Mouse (Mus musculus) stomach, embryonic 14.5 days (tissue): ENCODE measurements around the gene Gm14496. TPM values are rescaled to one million over a fixed set of nuclear protein-coding genes. Genes with fewer than 3 reads are reported as not detected.
"Not testable (repeated sequence)": the region's sequence is repeated elsewhere in the genome, so short reads cannot be mapped to it uniquely, and the experiment has no call there.

Experiments used
- ATAC-seq: fragments of 200-750 bp; cut with Nextera tagmentation; 2 replicates; pipeline ENCODE4 v1.8.0; 2017; ENCODE audit warnings: low read depth, moderate TSS enrichment; ENCODE audit not compliant: insufficient number of reproducible peaks, insufficient read depth, low FRiP score
- H3K27ac ChIP-seq: fragments of 300-500 bp; sonication (generic); 2 replicates; pipeline ENCODE4 v1.5.1; 2014; ENCODE audit warnings: mild to moderate bottlenecking, low read length, moderate library complexity, mixed read lengths
- H3K27me3 ChIP-seq: fragments of 300-500 bp; sonication (generic); 2 replicates; pipeline ENCODE4 v1.6.1; 2014; ENCODE audit warnings: low read length, control low read depth, mixed read lengths; ENCODE audit not compliant: control insufficient read depth, insufficient read depth
- H3K36me3 ChIP-seq: fragments of 300-500 bp; sonication (generic); 2 replicates; pipeline ENCODE4 v1.6.1; 2014; ENCODE audit warnings: mild to moderate bottlenecking, control low read depth, low read length, moderate library complexity, mixed read lengths; ENCODE audit not compliant: control insufficient read depth, insufficient read depth
- H3K4me1 ChIP-seq: fragments of 300-500 bp; sonication (generic); 2 replicates; pipeline ENCODE4 v1.6.1; 2014; ENCODE audit warnings: low read length, control low read depth, mixed read lengths; ENCODE audit not compliant: control insufficient read depth, insufficient read depth
- H3K4me2 ChIP-seq: fragments of 300-500 bp; sonication (generic); replicated peaks from 2 replicates; pipeline ENCODE4 v1.6.1; 2014; ENCODE audit warnings: low read depth, low read length, control low read depth
- H3K4me3 ChIP-seq: fragments of 300-500 bp; sonication (generic); 2 replicates; pipeline ENCODE4 v1.5.1; 2014; ENCODE audit warnings: low read depth, low read length, control low read depth
- H3K9ac ChIP-seq: fragments of 300-500 bp; sonication (generic); replicated peaks from 2 replicates; pipeline ENCODE4 v1.6.1; 2014; ENCODE audit warnings: low read depth, mild to moderate bottlenecking, control low read depth, low read length, moderate library complexity, mixed read lengths
- H3K9me3 ChIP-seq: fragments of 300-500 bp; sonication (generic); 2 replicates; pipeline ENCODE4 v1.6.1; 2016; ENCODE audit warnings: low read depth, low read length, control low read depth; ENCODE audit not compliant: control insufficient read depth
- WGBS: fragments of 180-500 bp; shearing (Covaris S2); extraction: QIAGEN DNeasy Blood & Tissue Kit; methylation state at CpG from one replicate; pipeline ENCODE4 v1.1.7; 2014; 5-methylcytosine and 5-hydroxymethylcytosine counted together
- polyA plus RNA-seq: library from polyadenylated mRNA; unstranded; fragments of >200 nt; fragmentation: Nextera tagmentation; extraction: Ambion mirVana; gene quantifications from 2 replicates; pipeline ENCODE4 v1.2.1, GENCODE M21; 2014

Gene Gm14496
- polyA plus RNA-seq: not detected in 2 replicates

DNA sequence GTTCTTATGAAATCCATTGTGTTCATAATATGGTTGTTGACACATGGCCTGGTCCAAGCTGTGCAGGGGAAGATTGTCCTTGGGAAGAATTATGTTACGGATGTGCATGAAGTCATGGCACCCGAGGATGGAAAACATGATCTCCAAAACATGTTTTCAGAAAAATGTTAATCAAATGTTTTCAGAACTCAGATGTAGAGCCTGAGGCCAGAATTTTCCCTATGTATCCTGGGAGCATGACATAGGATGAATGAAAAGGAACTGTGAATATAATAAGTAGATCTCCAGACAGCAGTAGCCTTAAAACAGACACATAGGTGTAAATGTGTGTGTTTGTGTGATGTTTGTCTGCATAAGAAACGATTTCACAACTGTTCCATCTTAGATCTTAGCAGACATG is at the start of gene Gm14496:
Gene Gm14496, plus strand, starts transcription at position 301 of the 400 bp plus-strand sequence.
- H3K9me3 ChIP-seq: no peaks in the 10 kb centered on the region
- H3K4me1 ChIP-seq: no peaks in the 10 kb centered on the region
- no peak within 1 kb of the TSS for H3K9ac ChIP-seq
- WGBS: 65% methylated on average over 3 of the region's 3 CpGs
- H3K4me3 ChIP-seq: no peak within 1 kb of the TSS
- H3K4me2 ChIP-seq: no peak within 1 kb of the TSS
- H3K27ac ChIP-seq: no peak within 1 kb of the TSS
- no peaks in the 10 kb centered on the region for H3K27me3 ChIP-seq
- H3K36me3 ChIP-seq: no peaks in the 10 kb centered on the region
- ATAC-seq: no peak

- Histone ChIP-seq H3K27ac (peak overlapping the region; percentile 52), H3K4me2 (peak overlapping the region; percentile 29)
- not testable (repeated sequence) for H3K9me3 ChIP-seq, H3K4me1 ChIP-seq, H3K4me3 ChIP-seq, H3K36me3 ChIP-seq, H3K27me3 ChIP-seq, H3K9ac ChIP-seq
- WGBS: 19% methylated on average over 21 of the region's 21 CpGs
- ATAC-seq: peak; percentile 49; the same call in 1 of the 2 replicates
These were observed 37.9 kb upstream of the Gm14496 start for GRCm38 (mm10) chr2:181952747-181953680.

GRCm38 (mm10) chr2:181968395-181968794 is 22.5 kb upstream of the Gm14496 start:
- H3K4me3 ChIP-seq: no peak overlapping the region

DNA sequence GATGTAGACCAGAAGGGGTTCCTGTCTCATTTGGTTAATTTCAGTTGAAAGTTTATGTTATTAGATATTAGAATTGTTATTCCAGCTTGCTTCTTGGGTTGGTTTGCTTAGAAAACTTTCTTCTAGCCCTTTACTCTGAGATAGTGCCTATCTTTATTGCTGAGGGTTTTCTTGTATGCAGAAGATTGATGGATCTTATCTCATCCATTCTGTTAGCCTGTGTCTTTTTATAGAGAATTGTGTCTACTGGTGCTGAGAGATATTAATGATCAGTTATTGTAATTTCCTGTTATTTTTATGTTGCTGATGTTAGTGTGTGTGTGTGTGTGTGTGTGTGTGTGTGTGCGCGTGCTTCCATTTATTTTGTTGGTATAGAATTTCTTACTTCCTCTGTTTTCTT is 21.7 kb upstream of the Gm14496 start:
- H3K4me1 ChIP-seq: no peaks in the 10 kb centered on the region
- ATAC-seq: no peak
- H3K27me3 ChIP-seq: no peaks in the 10 kb centered on the region
- no peak overlapping the region for H3K27ac ChIP-seq
- no peak overlapping the region for H3K4me2 ChIP-seq
- 94% methylated on average over 2 of the region's 2 CpGs for WGBS
- H3K9me3 ChIP-seq: no peaks in the 10 kb centered on the region
- no peak overlapping the region for H3K9ac ChIP-seq
- H3K36me3 ChIP-seq: no peaks in the 10 kb centered on the region
- no peak overlapping the region for H3K4me3 ChIP-seq

More at GRCm38 (mm10) chr2:181968395-181968794, 22.5 kb upstream of the Gm14496 start:
- ATAC-seq: no peak
- 60% methylated on average over 7 of the region's 7 CpGs for WGBS
- Histone ChIP-seq H3K9me3 (no peaks in the 10 kb centered on the region), H3K27ac (no peak overlapping the region), H3K9ac (no peak overlapping the region), H3K27me3 (no peaks in the 10 kb centered on the region), H3K36me3 (no peaks in the 10 kb centered on the region), H3K4me2 (no peak overlapping the region), H3K4me1 (no peaks in the 10 kb centered on the region)

DNA sequence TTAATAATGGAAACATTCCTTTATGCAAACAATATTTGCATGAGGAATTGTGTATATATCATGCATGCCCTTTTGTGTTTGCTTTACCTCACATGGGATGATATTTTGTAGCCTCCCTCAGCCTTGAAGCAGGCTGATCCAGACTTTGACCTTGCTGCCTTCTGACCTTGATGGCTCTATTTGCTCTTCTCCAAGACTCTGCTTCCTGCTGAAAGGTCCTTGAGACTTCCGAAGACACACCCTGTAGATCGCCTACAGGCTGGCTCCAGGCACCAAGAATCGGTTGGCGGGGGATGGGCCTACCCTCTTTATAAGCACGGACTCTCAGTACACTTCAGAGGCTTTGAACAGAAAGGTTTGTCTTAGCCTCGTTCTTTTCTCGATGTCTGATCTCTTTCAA is 9.0 kb upstream of the Gm14496 start:
- not testable (repeated sequence) for H3K36me3 ChIP-seq, H3K9me3 ChIP-seq, H3K4me2 ChIP-seq, H3K27ac ChIP-seq, H3K4me1 ChIP-seq, H3K4me3 ChIP-seq, H3K9ac ChIP-seq, H3K27me3 ChIP-seq, ATAC-seq
- WGBS: 63% methylated on average over 7 of the region's 7 CpGs

Other genes starting within 250 kb of the Gm14496 start
- 3.0 and 3.5 TPM in 2 replicates for gene Myt1, start 227.8 kb upstream of the Gm14496 start, polyA plus RNA-seq
- gene Pcmtd2, start 153.3 kb upstream of the Gm14496 start, polyA plus RNA-seq: 25.4 and 30.5 TPM in 2 replicates
- gene Polr3k, start 126.8 kb upstream of the Gm14496 start, polyA plus RNA-seq: 93.2 and 96.0 TPM in 2 replicates